Mouse (Mus musculus) liver, embryonic 13.5 days (tissue): ENCODE measurements around the gene Fat4. TPM values are rescaled to one million over a fixed set of nuclear protein-coding genes. Genes with fewer than 3 reads are reported as not detected.

Experiments
- ATAC-seq: fragments of 200-750 bp; cut with Nextera tagmentation; 2 replicates; pipeline ENCODE4 v1.8.0; 2017; ENCODE audit warnings: low read depth, mild to moderate bottlenecking, moderate number of reproducible peaks, moderate library complexity
- DNase-seq: peaks from one replicate; pipeline ENCODE4 v3.0.0; 2022
- H3K27ac ChIP-seq: fragments of 300-500 bp; sonication (generic); 2 replicates; pipeline ENCODE4 v1.5.1; 2015; ENCODE audit warnings: moderate library complexity, mild to moderate bottlenecking, inconsistent platforms
- H3K27me3 ChIP-seq: fragments of 300-500 bp; sonication (generic); 2 replicates; pipeline ENCODE4 v1.6.1; 2015; ENCODE audit warnings: mild to moderate bottlenecking, inconsistent platforms
- H3K36me3 ChIP-seq: fragments of 300-500 bp; sonication (generic); 2 replicates; pipeline ENCODE4 v1.6.1; 2015; ENCODE audit warnings: mild to moderate bottlenecking, inconsistent platforms
- H3K4me1 ChIP-seq: fragments of 300-500 bp; sonication (generic); replicated peaks from 2 replicates; pipeline ENCODE4 v1.6.1; 2015; ENCODE audit warnings: inconsistent platforms
- H3K4me2 ChIP-seq: fragments of 300-500 bp; sonication (generic); 2 replicates; pipeline ENCODE4 v1.6.1; 2015; ENCODE audit warnings: inconsistent platforms, mild to moderate bottlenecking, moderate library complexity
- H3K4me3 ChIP-seq: fragments of 300-500 bp; sonication (generic); replicated peaks from 2 replicates; pipeline ENCODE4 v1.5.1; 2015; ENCODE audit warnings: mild to moderate bottlenecking, inconsistent platforms
- H3K9ac ChIP-seq: fragments of 300-500 bp; sonication (generic); 2 replicates; pipeline ENCODE4 v1.6.1; 2015; ENCODE audit warnings: mild to moderate bottlenecking, inconsistent platforms
- H3K9me3 ChIP-seq: fragments of 300-500 bp; sonication (generic); replicated peaks from 2 replicates; pipeline ENCODE4 v1.6.1; 2016; ENCODE audit warnings: inconsistent platforms
- WGBS: fragments of 180-500 bp; shearing (Covaris S2); methylation state at CpG from one replicate; pipeline ENCODE4 v1.1.7; 2015; ENCODE audit not compliant: insufficient replicate concordance; 5-methylcytosine and 5-hydroxymethylcytosine counted together
- polyA plus RNA-seq: library from polyadenylated mRNA; unstranded; fragments of >200 nt; fragmentation: Nextera tagmentation; extraction: Ambion mirVana; gene quantifications from 2 replicates; pipeline ENCODE4 v1.2.1, GENCODE M21; 2015

The Fat4 gene
- polyA plus RNA-seq, 1 experiment from 2014 or later, result 0.33 TPM

DNA sequence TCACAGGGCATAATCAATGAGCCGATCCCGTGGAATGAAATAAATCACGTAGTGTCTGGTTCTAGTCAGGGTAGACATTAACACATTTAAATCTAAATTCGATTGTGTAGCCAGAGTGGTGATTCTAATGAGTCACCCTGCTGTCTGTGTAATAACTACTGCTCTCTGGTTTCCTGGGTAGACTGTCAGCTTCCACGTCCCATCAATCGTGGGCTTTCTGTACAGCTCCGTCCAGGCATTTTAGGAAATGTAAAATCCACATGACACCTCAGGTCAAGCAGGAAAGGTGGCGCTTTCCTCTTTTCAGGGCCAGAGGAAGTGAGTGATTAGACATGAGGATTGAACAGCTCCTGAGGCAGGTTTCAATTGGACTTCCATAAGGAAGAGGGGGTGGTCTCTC, 50.4 kb downstream of the Fat4 start:
- DNase-seq, result no peak
- ATAC-seq, result no peak
- H3K9me3 ChIP-seq, result no peaks in the 10 kb centered on the region

DNA sequence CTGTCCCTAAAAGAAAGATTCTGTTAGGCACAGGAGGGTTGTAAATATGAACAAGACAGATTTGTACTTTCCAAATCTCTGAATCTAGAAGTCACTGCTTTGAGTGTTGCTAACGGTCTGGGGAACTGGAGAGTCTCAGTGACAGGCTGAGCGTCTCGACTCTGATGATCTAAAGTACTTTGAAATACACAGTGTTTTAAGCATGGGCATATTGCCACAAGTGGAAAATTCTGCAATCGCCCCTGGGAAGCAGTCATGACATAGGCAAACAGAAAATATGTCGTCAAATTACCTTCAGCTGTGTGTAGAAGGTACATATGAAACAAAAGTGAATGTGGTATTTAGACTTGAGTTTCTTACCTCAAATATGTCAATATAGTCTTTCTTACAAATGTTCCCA, 51.4 kb downstream of the Fat4 start:
- ATAC-seq, result no peak
- Histone ChIP-seq H3K9ac (no peak overlapping the region), H3K36me3 (no peaks in the 10 kb centered on the region), H3K4me2 (no peak overlapping the region), H3K4me1 (no peaks in the 10 kb centered on the region), H3K4me3 (no peak overlapping the region), H3K27ac (no peak overlapping the region), H3K27me3 (no peaks in the 10 kb centered on the region), H3K9me3 (no peaks in the 10 kb centered on the region)
- WGBS, result 66% methylated on average over 5 of the region's 5 CpGs
- no peak for DNase-seq

More for the DNA sequence above, 50.4 kb downstream of the Fat4 start:
- H3K27ac ChIP-seq, result no peak overlapping the region
- no peaks in the 10 kb centered on the region for H3K27me3 ChIP-seq
- H3K9ac ChIP-seq, result no peak overlapping the region
- 58% methylated on average over 8 of the region's 8 CpGs for WGBS
- no peaks in the 10 kb centered on the region for H3K36me3 ChIP-seq
- H3K4me3 ChIP-seq, result no peak overlapping the region
- no peak overlapping the region for H3K4me2 ChIP-seq
- no peaks in the 10 kb centered on the region for H3K4me1 ChIP-seq

DNA sequence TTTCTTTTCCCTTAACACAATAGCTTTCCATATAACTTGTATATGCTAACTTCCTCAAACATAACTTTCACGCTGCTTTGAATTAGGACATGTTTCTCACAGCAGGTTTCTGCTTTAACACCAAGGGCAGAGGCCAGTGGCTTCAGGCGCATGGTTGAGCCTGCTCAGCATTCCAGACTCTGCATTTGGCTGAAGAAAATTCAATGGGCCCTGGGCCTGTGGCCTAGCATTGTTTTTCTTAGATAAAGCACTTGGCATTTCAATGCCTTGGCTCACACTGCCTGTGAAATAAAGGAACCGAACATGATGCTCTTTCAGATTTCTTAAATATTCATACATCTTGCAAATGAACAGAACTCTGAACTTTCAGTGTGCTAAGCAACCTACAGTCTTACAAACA, 52.8 kb downstream of the Fat4 start:
- ATAC-seq, result no peak

DNA sequence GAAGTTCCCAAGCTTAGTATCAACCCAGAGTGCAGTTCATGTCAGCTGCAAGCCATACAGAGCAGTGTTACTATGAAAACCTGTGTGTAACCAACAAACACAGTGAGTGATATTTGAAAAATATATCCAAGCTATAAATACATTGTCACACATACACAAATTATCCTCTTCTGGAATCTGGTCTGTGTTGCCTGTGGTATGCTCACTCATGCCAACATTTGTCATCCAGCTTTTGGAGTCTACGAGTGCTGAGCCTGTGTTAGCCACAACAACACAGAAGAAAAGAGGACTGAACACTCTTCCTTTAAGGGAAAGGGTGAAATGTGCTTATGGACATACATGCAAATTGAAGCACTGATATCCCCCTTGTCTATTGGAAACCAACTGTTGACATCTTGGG, 53.6 kb downstream of the Fat4 start:
- no peak overlapping the region for H3K27ac ChIP-seq
- H3K36me3 ChIP-seq, result no peaks in the 10 kb centered on the region
- H3K27me3 ChIP-seq, result no peaks in the 10 kb centered on the region
- H3K4me3 ChIP-seq, result no peak overlapping the region
- H3K9me3 ChIP-seq, result no peaks in the 10 kb centered on the region
- H3K4me1 ChIP-seq, result no peaks in the 10 kb centered on the region
- no peak for ATAC-seq
- 58% methylated on average over 1 of the region's 1 CpGs for WGBS
- no peak overlapping the region for H3K9ac ChIP-seq
- no peak overlapping the region for H3K4me2 ChIP-seq
- no peak for DNase-seq

More for the DNA sequence above, 52.8 kb downstream of the Fat4 start:
- no peak overlapping the region for H3K9ac ChIP-seq
- H3K36me3 ChIP-seq, result no peaks in the 10 kb centered on the region
- no peak for DNase-seq
- H3K27me3 ChIP-seq, result no peaks in the 10 kb centered on the region
- no peaks in the 10 kb centered on the region for H3K4me1 ChIP-seq
- H3K4me3 ChIP-seq, result no peak overlapping the region
- no peaks in the 10 kb centered on the region for H3K9me3 ChIP-seq
- no peak overlapping the region for H3K4me2 ChIP-seq
- H3K27ac ChIP-seq, result no peak overlapping the region
- WGBS, result 45% methylated on average over 3 of the region's 3 CpGs

DNA sequence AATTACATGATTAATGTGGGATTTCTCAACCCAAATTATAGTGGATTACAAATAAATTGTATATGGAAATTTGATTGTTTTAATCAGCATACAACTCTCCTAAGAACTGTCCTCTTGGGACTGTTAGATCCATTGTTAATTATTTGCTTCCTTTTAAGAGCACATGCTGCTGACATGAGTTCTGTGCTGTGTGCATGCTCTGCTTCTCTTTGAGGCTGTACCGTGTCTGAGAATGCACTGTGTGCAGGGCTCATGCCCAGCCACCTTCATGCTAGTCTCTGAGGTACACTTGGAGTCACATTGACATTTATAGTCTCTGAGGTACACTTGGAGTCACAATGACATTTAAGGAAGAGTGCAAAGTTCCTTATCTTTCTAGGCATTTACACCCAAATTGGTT, 58.4 kb downstream of the Fat4 start:
- WGBS, result 46% methylated on average over 1 of the region's 1 CpGs
- no peak overlapping the region for H3K27ac ChIP-seq
- no peak overlapping the region for H3K9ac ChIP-seq
- ATAC-seq (no peak), DNase-seq (no peak)
- H3K4me1 ChIP-seq, result no peaks in the 10 kb centered on the region
- H3K4me2 ChIP-seq, result no peak overlapping the region
- no peaks in the 10 kb centered on the region for H3K36me3 ChIP-seq
- no peaks in the 10 kb centered on the region for H3K9me3 ChIP-seq
- no peak overlapping the region for H3K4me3 ChIP-seq
- H3K27me3 ChIP-seq, result no peaks in the 10 kb centered on the region

DNA sequence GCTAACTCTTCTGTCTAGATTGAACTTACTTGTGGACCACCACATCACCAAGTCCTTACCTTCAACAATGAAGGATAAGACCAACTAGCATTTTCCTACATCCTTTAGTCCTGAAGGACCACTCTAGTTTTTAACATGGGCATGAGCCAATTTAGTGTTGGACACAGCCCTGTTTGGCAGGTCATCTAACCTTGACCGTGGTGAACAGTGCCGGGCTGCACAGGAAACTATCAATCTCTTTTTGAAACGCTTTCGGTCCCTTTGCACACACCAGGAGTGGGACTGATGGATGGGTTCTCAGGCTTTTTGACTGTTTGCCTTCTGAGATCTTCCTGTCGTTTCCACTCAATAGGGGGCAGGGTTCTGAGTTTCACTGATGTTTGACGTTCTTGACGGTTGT, 61.0 kb downstream of the Fat4 start:
- Histone ChIP-seq H3K9me3 (no peaks in the 10 kb centered on the region), H3K27me3 (no peaks in the 10 kb centered on the region), H3K4me2 (no peak overlapping the region), H3K27ac (no peak overlapping the region), H3K9ac (no peak overlapping the region), H3K36me3 (no peaks in the 10 kb centered on the region), H3K4me3 (no peak overlapping the region), H3K4me1 (no peaks in the 10 kb centered on the region)
- no peak for DNase-seq
- ATAC-seq, result no peak
- 26% methylated on average over 7 of the region's 7 CpGs for WGBS

DNA sequence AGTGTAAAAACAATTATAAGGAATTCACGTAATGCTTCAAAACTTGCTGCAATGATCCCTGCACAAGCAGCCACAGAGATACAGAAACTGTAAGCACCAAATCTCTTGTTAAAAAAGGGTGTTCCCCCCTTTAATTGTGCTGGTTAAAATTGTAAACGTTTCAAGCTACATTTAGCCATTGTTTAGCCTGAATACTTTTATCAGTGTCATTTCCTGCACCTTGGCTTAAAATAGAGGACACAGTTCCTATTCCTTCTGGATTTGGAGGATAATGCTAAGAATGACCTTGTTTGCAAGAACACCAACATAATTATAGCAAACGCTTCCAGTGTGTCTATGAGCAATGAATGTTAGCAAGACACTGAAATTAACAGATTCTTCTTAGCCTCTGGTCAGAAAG, 65.9 kb downstream of the Fat4 start:
- 38% methylated on average over 3 of the region's 3 CpGs for WGBS
- Histone ChIP-seq H3K27me3 (no peaks in the 10 kb centered on the region), H3K9ac (no peak overlapping the region), H3K36me3 (no peaks in the 10 kb centered on the region), H3K27ac (no peak overlapping the region), H3K4me1 (no peaks in the 10 kb centered on the region), H3K4me2 (no peak overlapping the region), H3K9me3 (no peaks in the 10 kb centered on the region), H3K4me3 (no peak overlapping the region)
- DNase-seq (no peak), ATAC-seq (no peak)

DNA sequence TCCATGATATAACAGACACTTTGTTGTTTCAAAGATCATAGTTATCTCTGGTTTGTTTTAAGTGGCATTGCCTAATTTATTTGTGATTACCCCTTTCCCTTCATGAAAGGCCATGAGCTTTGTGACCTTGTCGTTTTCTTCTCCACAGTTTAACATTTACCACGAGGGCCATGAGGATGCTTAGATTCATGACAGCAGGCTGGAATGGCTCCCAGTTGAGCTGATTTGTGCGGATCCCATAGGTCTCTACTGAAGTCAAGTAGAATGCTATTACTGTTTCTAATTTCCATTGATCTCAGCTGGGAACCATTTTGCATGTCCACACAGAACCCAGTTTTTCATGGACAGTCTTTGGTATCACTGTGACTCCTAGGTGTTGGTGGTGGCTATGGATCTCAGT, 67.5 kb downstream of the Fat4 start:
- Histone ChIP-seq H3K9ac (no peak overlapping the region), H3K4me1 (no peaks in the 10 kb centered on the region), H3K9me3 (no peaks in the 10 kb centered on the region), H3K4me2 (no peak overlapping the region), H3K27me3 (no peaks in the 10 kb centered on the region), H3K27ac (no peak overlapping the region), H3K36me3 (no peaks in the 10 kb centered on the region), H3K4me3 (no peak overlapping the region)
- ATAC-seq (no peak), DNase-seq (no peak)
- WGBS, result 44% methylated on average over 3 of the region's 3 CpGs

DNA sequence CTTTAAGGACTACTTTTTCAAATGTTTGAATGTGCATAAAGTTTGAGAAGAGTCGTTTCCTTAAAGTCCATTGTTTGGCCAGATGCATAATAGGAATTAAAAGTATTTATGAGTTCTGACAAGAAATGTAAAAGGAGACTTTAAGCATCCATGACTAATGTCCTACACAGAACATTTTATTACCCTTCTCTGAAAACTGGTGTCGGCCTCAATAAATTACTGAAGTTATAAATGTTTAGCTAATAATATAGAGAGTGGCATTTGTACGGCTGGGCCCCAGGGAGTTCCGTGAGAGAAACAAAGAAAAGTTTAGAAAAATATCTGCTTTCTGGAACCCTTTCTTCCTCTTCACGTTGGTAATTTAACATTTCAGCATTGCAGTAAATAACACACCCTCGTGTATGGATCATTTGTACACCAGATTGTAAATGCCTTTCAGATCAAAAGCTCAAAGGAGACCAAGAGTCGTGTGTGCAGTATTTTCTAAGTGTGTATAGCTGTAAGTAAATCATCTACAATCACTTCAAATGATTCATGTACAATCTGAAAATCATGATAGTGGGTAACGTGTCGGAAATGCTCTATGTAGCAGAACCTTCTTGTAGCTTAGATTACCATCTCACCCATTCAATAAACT, 69.4 kb downstream of the Fat4 start:
- H3K27me3 ChIP-seq, result no peaks in the 10 kb centered on the region
- H3K27ac ChIP-seq, result no peak overlapping the region
- no peaks in the 10 kb centered on the region for H3K4me1 ChIP-seq
- WGBS, result 68% methylated on average over 9 of the region's 9 CpGs
- no peak overlapping the region for H3K4me3 ChIP-seq
- no peak overlapping the region for H3K9ac ChIP-seq
- DNase-seq (no peak), ATAC-seq (no peak)
- no peak overlapping the region for H3K4me2 ChIP-seq
- no peaks in the 10 kb centered on the region for H3K36me3 ChIP-seq
- no peaks in the 10 kb centered on the region for H3K9me3 ChIP-seq

DNA sequence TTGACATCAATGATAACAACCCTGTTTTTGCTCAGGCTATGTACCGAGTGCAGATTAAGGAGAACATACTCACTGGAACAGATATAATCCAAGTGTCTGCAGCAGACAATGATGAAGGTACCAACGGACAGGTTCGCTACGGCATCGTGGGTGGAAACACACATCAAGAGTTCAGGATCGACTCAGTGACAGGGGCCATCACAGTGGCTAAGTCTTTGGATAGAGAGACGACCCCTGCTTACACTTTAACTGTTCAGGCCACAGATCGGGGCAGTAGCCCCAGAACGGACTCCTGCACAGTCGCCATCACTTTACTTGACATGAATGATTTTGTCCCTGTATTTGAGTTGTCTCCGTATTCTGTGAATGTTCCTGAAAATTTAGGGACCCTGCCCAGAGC, 70.4 kb downstream of the Fat4 start:
- H3K27me3 ChIP-seq, result no peaks in the 10 kb centered on the region
- no peak overlapping the region for H3K9ac ChIP-seq
- H3K36me3 ChIP-seq, result no peaks in the 10 kb centered on the region
- H3K4me2 ChIP-seq, result no peak overlapping the region
- H3K4me1 ChIP-seq, result no peaks in the 10 kb centered on the region
- ATAC-seq (no peak), DNase-seq (no peak)
- no peak overlapping the region for H3K27ac ChIP-seq
- H3K4me3 ChIP-seq, result no peak overlapping the region
- no peaks in the 10 kb centered on the region for H3K9me3 ChIP-seq
- 76% methylated on average over 11 of the region's 11 CpGs for WGBS

DNA sequence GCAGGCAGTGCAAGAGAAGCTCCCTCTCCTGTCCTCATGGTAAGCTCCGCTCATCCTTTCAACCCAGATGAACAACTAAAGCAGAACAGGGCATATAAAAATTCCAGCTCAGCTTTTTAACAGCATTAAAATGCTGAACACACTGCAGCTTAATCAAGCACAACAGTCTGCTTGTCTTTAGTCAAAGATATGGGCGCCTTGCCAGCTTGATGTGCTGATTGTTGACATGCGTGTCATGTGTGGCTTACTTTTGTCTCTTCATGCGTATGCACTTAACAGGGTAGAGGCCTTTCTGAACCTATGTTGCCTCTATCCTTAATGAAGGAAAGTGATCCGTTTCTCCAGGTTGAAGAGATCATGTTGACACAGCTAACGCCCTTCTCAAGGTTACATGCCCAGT, 75.6 kb downstream of the Fat4 start:
- H3K27me3 ChIP-seq, result no peaks in the 10 kb centered on the region
- DNase-seq (no peak), ATAC-seq (no peak)
- H3K27ac ChIP-seq, result no peak overlapping the region
- no peaks in the 10 kb centered on the region for H3K9me3 ChIP-seq
- H3K4me1 ChIP-seq, result no peaks in the 10 kb centered on the region
- H3K36me3 ChIP-seq, result no peaks in the 10 kb centered on the region
- no peak overlapping the region for H3K4me2 ChIP-seq
- WGBS, result 70% methylated on average over 6 of the region's 6 CpGs
- no peak overlapping the region for H3K4me3 ChIP-seq
- no peak overlapping the region for H3K9ac ChIP-seq

DNA sequence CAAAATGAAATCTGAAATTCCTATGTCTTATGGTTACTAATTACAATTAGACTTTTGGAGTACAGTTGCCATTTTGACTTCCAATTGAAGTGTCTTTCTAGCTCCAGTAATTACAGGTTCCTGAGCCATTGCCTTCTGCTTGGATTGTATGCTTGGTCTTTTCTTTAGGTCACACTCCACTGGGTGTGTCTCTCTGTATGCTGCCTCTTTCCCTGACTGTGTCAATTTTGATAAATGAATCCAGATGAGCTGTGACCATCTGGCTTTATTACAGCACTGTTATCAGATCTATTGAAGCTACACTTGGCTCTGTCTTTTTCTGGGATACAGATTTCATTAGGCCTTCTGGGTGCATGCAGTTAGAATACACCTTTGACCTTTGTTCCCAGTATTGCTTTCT, 80.7 kb downstream of the Fat4 start:
- ATAC-seq (no peak), DNase-seq (no peak)
- no peaks in the 10 kb centered on the region for H3K36me3 ChIP-seq
- H3K9me3 ChIP-seq, result no peaks in the 10 kb centered on the region
- H3K27ac ChIP-seq, result no peak overlapping the region
- no peak overlapping the region for H3K4me2 ChIP-seq
- no peak overlapping the region for H3K4me3 ChIP-seq
- H3K9ac ChIP-seq, result no peak overlapping the region
- H3K27me3 ChIP-seq, result no peaks in the 10 kb centered on the region
- H3K4me1 ChIP-seq, result no peaks in the 10 kb centered on the region
